Mouse (Mus musculus) 3T3-L1 (cell line): ENCODE measurements around the gene C130050O18Rik.
A peak's percentile ranks its signal among the peaks of the same experiment; 100 is the strongest.

Source experiments
- DNase-seq: peaks from one replicate; pipeline ENCODE4 v3.0.0-alpha.2; 2015; ENCODE audit warnings: low read depth, low spot score

C130050O18Rik gene

GRCm38 (mm10) chr5:139404801-139405401 lies at the start of gene C130050O18Rik:
Gene C130050O18Rik (plus strand): TSS chr5:139405280.
- no peak for DNase-seq

GRCm38 (mm10) chr5:139358653-139359052 lies 46.4 kb upstream of the C130050O18Rik start:
- peak; percentile 83 for DNase-seq

GRCm38 (mm10) chr5:139359244-139359643 lies 45.8 kb upstream of the C130050O18Rik start:
- DNase-seq = no peak

- DNase-seq = no peak
Measured at GRCm38 (mm10) chr5:139363858-139364257, 41.2 kb upstream of the C130050O18Rik start.

GRCm38 (mm10) chr5:139364260-139364910 lies 40.7 kb upstream of the C130050O18Rik start:
- peak; percentile 97 for DNase-seq

GRCm38 (mm10) chr5:139364911-139365571 lies 40.0 kb upstream of the C130050O18Rik start:
- no peak for DNase-seq

GRCm38 (mm10) chr5:139365827-139366226 lies 39.3 kb upstream of the C130050O18Rik start:
- no peak for DNase-seq

GRCm38 (mm10) chr5:139366484-139366883 lies 38.6 kb upstream of the C130050O18Rik start:
- DNase-seq = no peak

- DNase-seq = no peak
Measured at GRCm38 (mm10) chr5:139367884-139368458, 37.1 kb upstream of the C130050O18Rik start.

- no peak for DNase-seq
Measured at GRCm38 (mm10) chr5:139368638-139369320, 36.3 kb upstream of the C130050O18Rik start.

- no peak for DNase-seq
Measured at GRCm38 (mm10) chr5:139370336-139370735, 34.7 kb upstream of the C130050O18Rik start.

- no peak for DNase-seq
Measured at GRCm38 (mm10) chr5:139371118-139371517, 34.0 kb upstream of the C130050O18Rik start.

- DNase-seq = peak; percentile 98
Measured at GRCm38 (mm10) chr5:139371631-139372401, 33.3 kb upstream of the C130050O18Rik start.

- DNase-seq = peak; percentile 38
Measured at GRCm38 (mm10) chr5:139373126-139373525, 32.0 kb upstream of the C130050O18Rik start.

- no peak for DNase-seq
Measured at GRCm38 (mm10) chr5:139373889-139374444, 31.1 kb upstream of the C130050O18Rik start.

GRCm38 (mm10) chr5:139374841-139375240 lies 30.2 kb upstream of the C130050O18Rik start:
- DNase-seq = peak; percentile 51

- peak; percentile 82 for DNase-seq
Measured at GRCm38 (mm10) chr5:139377468-139378270, 27.4 kb upstream of the C130050O18Rik start, which contains the start of gene Gpr146. Gene Gpr146 (plus strand): TSS chr5:139377697.

- no peak for DNase-seq
Measured at GRCm38 (mm10) chr5:139378271-139378556, 26.9 kb upstream of the C130050O18Rik start.

GRCm38 (mm10) chr5:139378986-139379629 lies 26.0 kb upstream of the C130050O18Rik start:
- DNase-seq = peak; percentile 96
